Mouse (Mus musculus) embryonic stem cell, embryonic (primary cell): ENCODE measurements around the gene Mcf2l.

Source experiments
- CTCF ChIA-PET, 4 experiments: fragments of 300-600 bp in 2 of 4; fragments of 350-600 bp in 2 of 4; sonication (Branson Sonifier 250); formaldehyde crosslinking; loops; one replicate each; lab custom pipeline; 2022; ENCODE audit warnings: inconsistent platforms in 2 of 4; lab: Charles Lee
- POLR2A ChIA-PET, 4 experiments: fragments of 300-600 bp in 2 of 4; fragments of 350-600 bp in 2 of 4; sonication (Branson Sonifier 250); formaldehyde crosslinking; loops; one replicate each; lab custom pipeline; 2022; ENCODE audit warnings: antibody characterized with exemption in 4 of 4, inconsistent platforms in 1 of 4; lab: Charles Lee

The Mcf2l gene

DNA sequence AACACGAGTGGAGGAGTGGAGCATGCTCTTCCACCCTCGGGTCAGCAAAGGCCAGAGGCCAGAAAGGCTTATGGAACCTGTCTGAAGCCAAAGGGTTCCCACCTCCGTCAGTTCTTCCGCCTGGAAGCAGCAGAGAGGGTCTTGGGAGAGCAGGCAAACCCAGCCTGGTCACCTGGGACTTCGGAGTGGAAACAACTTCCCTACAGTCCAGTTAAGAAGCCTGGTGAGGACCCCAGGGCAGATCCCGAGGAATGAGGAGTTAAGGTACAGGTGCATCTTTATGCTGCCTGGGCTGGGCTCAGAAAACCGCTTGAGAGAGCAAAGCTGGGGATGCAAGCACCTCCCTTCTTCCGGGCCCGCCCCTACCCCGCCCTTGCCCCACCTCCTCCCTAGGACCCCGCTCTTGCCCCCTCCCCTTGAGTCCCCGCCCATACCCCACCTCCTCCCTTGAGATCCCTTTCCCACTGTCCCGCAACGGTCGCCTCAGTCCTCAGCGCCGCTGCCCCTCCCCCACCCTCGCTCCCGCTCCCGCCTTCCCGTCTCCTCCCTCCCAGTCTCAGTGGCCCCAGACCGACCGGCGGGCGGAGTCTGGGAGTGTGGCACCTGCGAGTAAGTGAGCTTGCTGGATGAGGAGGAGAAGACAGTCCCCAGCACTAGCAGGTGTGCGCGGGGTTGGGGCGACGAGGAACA, at the start of gene Mcf2l:
Mcf2l (plus strand) TSS at position 450 of the 690 bp plus-strand sequence.
- CTCF ChIA-PET = interaction anchor here (0.7 to 2.4 kb wide), 9 partner anchors 9 to 1409 kb away, joined by 3 to 18 read pairs (median 3); partner anchors contain the start of genes Dcun1d2 (in 1 of the 4) and Tmco3 (in 1 of the 4)

DNA sequence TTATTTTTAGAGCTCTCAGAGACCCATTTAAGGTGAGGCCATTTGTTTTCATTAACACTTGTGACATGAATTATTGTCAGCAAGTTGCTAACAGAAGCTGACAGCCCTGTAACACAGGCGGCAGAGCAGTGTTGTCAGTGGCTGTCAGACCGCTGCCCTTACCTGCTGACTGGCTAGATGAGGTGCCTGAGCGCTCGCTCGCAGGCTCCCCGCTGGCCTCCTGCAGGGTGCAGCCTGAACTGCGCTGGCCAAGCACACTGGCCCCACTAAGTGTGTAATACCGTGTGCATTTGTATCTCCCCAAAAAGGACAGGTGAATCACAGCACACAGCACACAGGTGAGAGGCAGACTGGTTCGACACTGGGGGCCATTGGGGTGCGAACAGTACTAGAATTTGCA, 49.0 kb upstream of the Mcf2l start:
- ChIA-PET CTCF (no interaction called here), POLR2A (no interaction called here)

More for the DNA sequence above, at the start of gene Mcf2l:
- POLR2A ChIA-PET = interaction anchor here in 3 of 4 experiments (0.6 to 2.3 kb wide), 53 partner anchors 9 to 509 kb away, joined by 3 to 10 read pairs (median 4); partner anchors contain the start of genes Cul4a (in 1 of the 3), Dcun1d2 (in 1 of the 3), Pcid2 (in 1 of the 3) and Tmco3 (in 1 of the 3)

- CTCF ChIA-PET = no interaction called here
- POLR2A ChIA-PET = no interaction called here
Measured at GRCm38 (mm10) chr8:12825236-12825635, 48.4 kb upstream of the Mcf2l start.

GRCm38 (mm10) chr8:12825686-12826237, 47.8 kb upstream of the Mcf2l start:
- ChIA-PET POLR2A (interaction anchor here in 1 of 4 experiments (0.8 kb wide), 1 partner anchor 10 kb away, joined by 3 read pairs; no protein-coding TSS in a partner anchor), CTCF (no interaction called here)

- ChIA-PET POLR2A (no interaction called here), CTCF (no interaction called here)
Measured at GRCm38 (mm10) chr8:12827124-12827523, 46.5 kb upstream of the Mcf2l start.

GRCm38 (mm10) chr8:12828298-12828697, 45.3 kb upstream of the Mcf2l start:
- CTCF ChIA-PET = interaction anchor here in 1 of 4 experiments (0.5 kb wide), 1 partner anchor 829 kb away, joined by 5 read pairs; no protein-coding TSS in a partner anchor

DNA sequence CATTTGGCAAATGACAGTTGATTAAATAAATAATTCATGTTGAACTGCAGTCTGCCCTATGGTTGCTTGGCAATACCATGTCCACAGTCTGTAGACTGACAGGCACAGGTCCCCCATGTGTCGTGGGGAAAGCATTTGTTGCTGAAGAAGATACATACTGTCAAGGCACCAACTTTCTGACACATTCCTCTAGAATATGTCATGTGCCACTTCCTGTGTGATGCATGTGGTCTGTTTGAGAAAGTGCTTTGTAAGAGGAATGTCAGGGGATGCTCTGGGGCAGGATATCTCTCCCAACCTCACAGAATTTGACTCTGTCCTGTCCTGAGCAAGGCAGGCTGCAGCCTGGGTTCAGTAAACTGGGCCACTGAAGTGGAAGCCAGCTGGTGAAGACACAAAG, 44.2 kb upstream of the Mcf2l start:
- CTCF ChIA-PET = no interaction called here
- POLR2A ChIA-PET = no interaction called here

More at GRCm38 (mm10) chr8:12828298-12828697, 45.3 kb upstream of the Mcf2l start:
- POLR2A ChIA-PET = no interaction called here

DNA sequence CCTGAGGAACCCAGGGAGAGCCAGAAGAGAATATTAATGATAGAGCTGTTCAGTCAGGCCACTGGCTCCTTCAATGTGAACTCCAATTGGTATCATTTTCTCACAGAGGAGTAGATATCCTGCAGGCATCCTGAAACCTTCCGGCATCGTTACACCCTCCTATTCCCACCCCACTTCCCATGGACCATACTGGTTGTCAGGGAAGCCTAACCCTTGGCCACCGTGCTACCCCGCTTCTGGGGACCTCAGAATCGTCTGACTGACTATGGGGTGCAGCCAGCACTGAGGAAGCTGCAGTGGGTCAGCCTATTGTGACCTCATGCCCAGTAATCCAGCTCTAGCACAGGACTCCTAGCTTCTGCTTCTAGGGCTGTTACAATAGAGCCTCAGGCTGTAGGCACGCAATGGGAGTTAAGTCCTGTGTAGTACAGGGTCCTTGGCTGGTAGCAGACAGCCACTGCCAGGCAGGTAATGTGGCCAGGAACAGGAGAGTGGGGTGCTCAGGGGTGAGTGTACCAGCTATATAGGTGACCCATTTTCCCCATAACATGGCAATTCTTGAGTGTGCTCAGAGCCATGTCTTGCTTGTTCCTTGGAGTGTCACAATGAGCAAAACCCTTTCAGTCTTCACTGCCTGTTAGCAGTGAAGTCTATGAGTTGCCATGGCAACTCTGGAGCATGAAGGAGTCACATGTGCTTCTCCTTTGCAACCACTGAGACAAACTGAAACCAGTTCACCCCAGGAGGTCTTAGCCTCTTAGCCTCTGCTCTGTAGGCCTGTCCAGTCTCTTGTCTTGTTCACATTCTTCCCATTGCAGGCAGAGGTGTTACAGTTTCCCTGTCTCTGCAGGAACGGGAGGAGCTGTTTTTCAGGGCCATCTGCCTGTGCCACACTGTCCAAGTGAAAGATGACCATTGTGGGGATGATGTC, 41.7 kb upstream of the Mcf2l start:
- POLR2A ChIA-PET = interaction anchor here in 1 of 4 experiments (0.6 kb wide), 1 partner anchor 390 kb away, joined by 3 read pairs; no protein-coding TSS in a partner anchor
- CTCF ChIA-PET = no interaction called here

DNA sequence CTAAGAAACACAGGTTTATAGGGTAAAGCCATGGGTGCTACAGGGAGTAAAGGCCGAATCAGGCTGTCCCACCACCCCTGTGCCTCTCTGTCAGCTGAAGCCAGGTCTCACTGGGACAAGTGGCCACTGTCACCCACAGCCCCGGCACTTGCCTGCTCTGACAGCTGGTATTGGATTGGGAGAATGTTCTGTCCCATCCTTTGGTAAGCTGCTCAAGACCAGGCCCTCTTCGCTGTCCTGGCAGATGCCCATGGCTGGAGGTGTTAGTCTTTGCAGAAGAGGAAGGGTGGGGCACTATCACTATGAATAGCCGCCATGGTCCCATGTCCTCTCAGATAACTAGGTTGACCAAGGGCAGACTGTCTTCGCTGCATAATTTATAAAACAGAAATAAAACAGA, 40.0 kb upstream of the Mcf2l start:
- CTCF ChIA-PET = interaction anchor here in 1 of 4 experiments (1.3 kb wide), 1 partner anchor 63 kb away, joined by 3 read pairs; no protein-coding TSS in a partner anchor
- POLR2A ChIA-PET = interaction anchor here in 1 of 4 experiments (0.6 kb wide), 1 partner anchor 401 kb away, joined by 3 read pairs; no protein-coding TSS in a partner anchor

GRCm38 (mm10) chr8:12840834-12841233, 32.8 kb upstream of the Mcf2l start:
- POLR2A ChIA-PET = interaction anchor here in 2 of 4 experiments (0.8 to 3.1 kb wide), 4 partner anchors 9 to 82 kb away, joined by 3 to 11 read pairs (median 4); partner anchors contain the start of gene Mcf2l (in 1 of the 2)
- CTCF ChIA-PET = interaction anchor here in 2 of 4 experiments (0.5 to 0.6 kb wide), 3 partner anchors 192 to 598 kb away, joined by 3 to 10 read pairs (median 3); no protein-coding TSS in a partner anchor

GRCm38 (mm10) chr8:12842342-12842995, 31.1 kb upstream of the Mcf2l start:
- ChIA-PET POLR2A (interaction anchor here in 2 of 4 experiments (0.6 to 3.1 kb wide), 8 partner anchors 8 to 263 kb away, joined by 3 to 11 read pairs (median 4); partner anchors contain the start of genes Cul4a (in 1 of the 2), Mcf2l (in 1 of the 2) and Pcid2 (in 1 of the 2)), CTCF (no interaction called here)

- ChIA-PET CTCF (no interaction called here), POLR2A (interaction anchor here in 1 of 4 experiments (1.4 kb wide), 1 partner anchor 40 kb away, joined by 3 read pairs; no protein-coding TSS in a partner anchor)
Measured at GRCm38 (mm10) chr8:12844347-12844950, 29.2 kb upstream of the Mcf2l start.

GRCm38 (mm10) chr8:12846447-12846846, 27.2 kb upstream of the Mcf2l start:
- CTCF ChIA-PET = interaction anchor here in 2 of 4 experiments (0.6 to 1.3 kb wide), 2 partner anchors 81 to 646 kb away, joined by 4 read pairs; no protein-coding TSS in a partner anchor
- POLR2A ChIA-PET = interaction anchor here in 2 of 4 experiments (1.0 to 1.2 kb wide), 2 partner anchors 10 to 28 kb away, joined by 3 to 4 read pairs; partner anchors contain the start of gene Mcf2l (in 1 of the 2)

- ChIA-PET CTCF (no interaction called here), POLR2A (interaction anchor here in 2 of 4 experiments (1.2 to 2.1 kb wide), 6 partner anchors 8 to 52 kb away, joined by 3 to 7 read pairs (median 4); no protein-coding TSS in a partner anchor)
Measured at GRCm38 (mm10) chr8:12851241-12851640, 22.4 kb upstream of the Mcf2l start.

DNA sequence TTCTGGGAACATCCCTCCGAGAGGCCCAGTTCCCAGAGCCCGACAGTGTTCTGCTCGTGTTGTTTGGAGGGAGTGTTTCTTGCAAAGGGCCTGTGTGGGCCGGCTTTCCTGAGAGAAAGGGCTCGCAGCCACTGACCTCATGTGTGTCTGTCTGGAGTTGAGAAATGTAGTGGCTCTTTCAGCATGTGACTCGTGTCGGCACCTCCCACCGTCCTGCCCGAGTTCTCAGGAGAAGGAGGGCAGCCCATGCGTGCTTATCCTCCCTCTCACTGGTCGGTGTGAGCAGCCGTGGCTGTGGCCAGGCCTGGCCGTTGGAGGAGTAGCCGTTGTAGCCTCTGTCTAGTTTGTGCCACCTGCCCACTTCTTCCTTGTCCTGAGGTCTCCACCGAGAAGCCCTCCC, 17.6 kb upstream of the Mcf2l start:
- POLR2A ChIA-PET = no interaction called here
- CTCF ChIA-PET = no interaction called here

GRCm38 (mm10) chr8:12863061-12863460, 10.5 kb upstream of the Mcf2l start:
- CTCF ChIA-PET = no interaction called here

DNA sequence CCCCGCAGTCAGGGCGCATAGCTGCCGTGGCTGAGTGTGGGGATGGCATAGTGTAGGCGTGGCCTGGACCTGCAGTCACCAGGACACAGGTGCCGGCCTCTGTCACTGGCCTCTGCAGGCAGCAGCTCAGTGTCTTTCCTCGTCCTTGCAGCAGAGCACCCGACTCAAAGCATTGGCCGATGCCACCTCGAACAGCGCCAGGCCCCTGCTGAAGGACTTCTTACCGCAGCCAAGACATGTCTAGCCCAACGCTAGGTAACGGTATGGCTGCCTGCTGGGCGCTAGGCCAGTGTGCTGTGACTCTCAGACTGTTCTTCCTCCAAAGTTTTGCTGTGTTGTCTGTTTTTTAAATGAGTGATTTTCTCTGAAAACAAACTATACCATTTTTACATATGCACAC, 10.0 kb upstream of the Mcf2l start:
- ChIA-PET POLR2A (interaction anchor here in 2 of 4 experiments (1.3 to 1.4 kb wide), 3 partner anchors 10 to 11 kb away, joined by 3 to 8 read pairs (median 3); partner anchors contain the start of gene Mcf2l (in 1 of the 2)), CTCF (no interaction called here)

More at GRCm38 (mm10) chr8:12863061-12863460, 10.5 kb upstream of the Mcf2l start:
- POLR2A ChIA-PET = interaction anchor here in 2 of 4 experiments (1.3 to 1.7 kb wide), 3 partner anchors 8 to 12 kb away, joined by 3 to 7 read pairs (median 3); partner anchors contain the start of gene Mcf2l (in 1 of the 2)
